Mouse (Mus musculus) kidney, adult 2 months (tissue): Measurements from ENCODE around the gene Cpne7. TPM values are rescaled to one million over a fixed set of nuclear protein-coding genes. Genes with fewer than 3 reads are reported as not detected.
A peak's percentile ranks its signal among the peaks of the same experiment; 100 is the strongest.

Experiments
- DNase-seq: peaks from one replicate; pipeline ENCODE4 v3.0.0; 2021
- H3K27ac ChIP-seq: fragments of 200-500 bp; 2 replicates; pipeline ENCODE4 v1.5.1; 2012; ENCODE audit warnings: low read depth, low read length, control low read depth, inconsistent platforms; ENCODE audit not compliant: insufficient read depth
- H3K27me3 ChIP-seq: fragments of 200-500 bp; replicated peaks from 2 replicates; pipeline ENCODE4 v1.6.1; 2012; ENCODE audit warnings: mild to moderate bottlenecking, moderate library complexity, low read length, inconsistent platforms; ENCODE audit not compliant: control insufficient read depth, insufficient read depth
- H3K36me3 ChIP-seq: fragments of 200-500 bp; 2 replicates; pipeline ENCODE4 v1.6.1; 2012; ENCODE audit warnings: mild to moderate bottlenecking, moderate library complexity, low read length, inconsistent platforms; ENCODE audit not compliant: control insufficient read depth, insufficient read depth
- H3K4me1 ChIP-seq: fragments of 200-500 bp; 2 replicates; pipeline ENCODE4 v1.6.1; 2011; ENCODE audit warnings: low read length; ENCODE audit not compliant: control insufficient read depth, insufficient read depth
- H3K4me3 ChIP-seq: fragments of 200-500 bp; 2 replicates; pipeline ENCODE4 v1.5.1; 2011; ENCODE audit warnings: mild to moderate bottlenecking, low read depth, low read length, control low read depth; ENCODE audit not compliant: insufficient read depth
- CTCF ChIP-seq: fragments of 200-500 bp; conservative IDR thresholded peaks from 2 replicates; pipeline ENCODE4 v1.5.1; 2011; ENCODE audit warnings: low read depth, mild to moderate bottlenecking, control low read depth, low read length, moderate library complexity, mixed read lengths; ENCODE audit not compliant: insufficient read depth, insufficient read length
- POLR2A ChIP-seq: fragments of 200-500 bp; IDR thresholded peaks from one replicate; pipeline ENCODE4 v1.6.1; 2011; ENCODE audit warnings: low read depth, low read length, control low read depth
- WGBS: fragments of 180-500 bp; shearing (Covaris S2); methylation state at CpG from one replicate; pipeline ENCODE4 v1.1.7; 2018; 5-methylcytosine and 5-hydroxymethylcytosine counted together
- polyA plus RNA-seq: library from polyadenylated mRNA; depleted of rRNA; stranded (reverse); fragments of >200 nt; gene quantifications from 2 replicates; pipeline ENCODE4 v1.2.3, GENCODE M21; 2012; rRNA removed

The Cpne7 gene
- polyA plus RNA-seq, 1 experiment, result 2.5 TPM

DNA sequence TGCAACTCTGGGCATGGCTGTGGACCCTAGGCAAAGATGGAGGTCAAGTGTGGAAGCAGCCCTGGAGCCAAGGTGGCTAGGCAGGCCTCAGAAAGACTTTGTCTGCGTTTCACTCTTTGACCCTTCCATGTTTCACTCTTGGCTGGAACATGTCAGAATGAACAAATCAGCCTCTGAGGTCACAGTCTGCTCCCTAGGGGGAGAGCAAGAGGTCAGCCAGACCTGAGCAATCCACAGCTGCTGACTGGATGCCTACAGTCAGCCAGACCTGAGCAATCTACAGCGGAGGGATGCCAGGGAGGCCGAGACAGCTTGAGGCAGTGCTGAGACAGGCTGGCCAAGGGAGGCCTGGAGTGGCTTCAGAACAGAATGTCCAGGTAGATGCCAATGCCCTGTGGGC, 64.2 kb downstream of the Cpne7 start:
- Histone ChIP-seq H3K4me1 (peaks cover 2% of the 10 kb centered on the region; the same call in 1 of the 2 replicates), H3K36me3 (no peaks in the 10 kb centered on the region), H3K27me3 (no peaks in the 10 kb centered on the region), H3K4me3 (no peak overlapping the region), H3K27ac (0 out of 2 replicates have a peak overlapping the region, but pooled peaks have one; percentile 5)
- 56% methylated on average over 3 of the region's 3 CpGs for WGBS
- peak; percentile 91 for DNase-seq
- TF ChIP-seq CTCF, result no peak
- TF ChIP-seq POLR2A, result no peak

Other genes with a start within 250 kb of the Cpne7 start
- 32.7 and 36.1 TPM in 2 replicates for gene Ankrd11, start 75.1 kb upstream of the Cpne7 start, polyA plus RNA-seq
- 137 and 150 TPM in 2 replicates for gene Spg7, start 54.4 kb upstream of the Cpne7 start, polyA plus RNA-seq
- gene Rpl13, start 15.0 kb upstream of the Cpne7 start, polyA plus RNA-seq, result 960 and 1,412 TPM in 2 replicates
- gene Sult5a1, start 40.9 kb downstream of the Cpne7 start, polyA plus RNA-seq, result 10.8 and 11.2 TPM in 2 replicates
- gene Dpep1, start 68.9 kb downstream of the Cpne7 start, polyA plus RNA-seq, result 360 and 388 TPM in 2 replicates
- gene Chmp1a, start 95.4 kb downstream of the Cpne7 start, polyA plus RNA-seq, result 99.6 and 112 TPM in 2 replicates
- gene Spata33, start 95.5 kb downstream of the Cpne7 start, polyA plus RNA-seq, result 3.5 and 4.6 TPM in 2 replicates
- 53.3 and 53.7 TPM in 2 replicates for gene Cdk10, start 107.5 kb downstream of the Cpne7 start, polyA plus RNA-seq
- 14.9 and 16.7 TPM in 2 replicates for gene Spata2l, start 118.9 kb downstream of the Cpne7 start, polyA plus RNA-seq
- gene Zfp276, start 136.8 kb downstream of the Cpne7 start, polyA plus RNA-seq, result 22.4 and 29.9 TPM in 2 replicates
- 42.7 and 79.9 TPM in 2 replicates for gene Vps9d1, start 137.0 kb downstream of the Cpne7 start, polyA plus RNA-seq
- gene Fanca, start 201.2 kb downstream of the Cpne7 start, polyA plus RNA-seq, result 15.9 and 19.2 TPM in 2 replicates
- 6.0 and 7.2 TPM in 2 replicates for gene Spire2, start 215.3 kb downstream of the Cpne7 start, polyA plus RNA-seq